Mouse (Mus musculus): ENCODE data around the gene Wnt2b. TPM values are rescaled to one million over a fixed set of nuclear protein-coding genes. Genes with fewer than 3 reads are reported as not detected.

Gene Wnt2b
- polyA plus RNA-seq, 1 experiment from 2014 or later = not detected

- Histone ChIP-seq H3K27ac (no peak overlapping the region), H3K4me3 (ENCODE audit: inconsistent target) (no peak overlapping the region), H3K79me2 (ENCODE audit: inconsistent target) (no peaks in the 10 kb centered on the region), H3K36me3 (ENCODE audit: inconsistent target) (no peaks in the 10 kb centered on the region)
- 95% methylated on average over 5 of the region's 5 CpGs for WGBS (ENCODE audit: missing documents)
Measured at GRCm38 (mm10) chr3:104991703-104992102, 30.0 kb upstream of the Wnt2b start.

- Histone ChIP-seq H3K27ac (no peak overlapping the region), H3K79me2 (ENCODE audit: inconsistent target) (no peaks in the 10 kb centered on the region), H3K36me3 (ENCODE audit: inconsistent target) (no peaks in the 10 kb centered on the region), H3K4me3 (ENCODE audit: inconsistent target) (no peak overlapping the region)
- WGBS (ENCODE audit: missing documents) = 81% methylated on average over 5 of the region's 5 CpGs
Measured at GRCm38 (mm10) chr3:104987884-104988283, 26.2 kb upstream of the Wnt2b start.

GRCm38 (mm10) chr3:104979735-104980134 is 18.0 kb upstream of the Wnt2b start:
- H3K4me3 ChIP-seq (ENCODE audit: inconsistent target) = no peak overlapping the region
- 90% methylated on average over 5 of the region's 5 CpGs for WGBS (ENCODE audit: missing documents)

GRCm38 (mm10) chr3:104967548-104968300 is 6.0 kb upstream of the Wnt2b start:
- no peak overlapping the region for H3K27ac ChIP-seq
- 8% methylated on average over 41 of the region's 49 CpGs for WGBS (ENCODE audit: missing documents)
- peak overlapping the region; percentile 11; the same call in 1 of the 2 replicates for H3K4me3 ChIP-seq (ENCODE audit: inconsistent target)
- no peaks in the 10 kb centered on the region for H3K79me2 ChIP-seq (ENCODE audit: inconsistent target)
- no peaks in the 10 kb centered on the region for H3K36me3 ChIP-seq (ENCODE audit: inconsistent target)

More at GRCm38 (mm10) chr3:104979735-104980134, 18.0 kb upstream of the Wnt2b start:
- H3K79me2 ChIP-seq (ENCODE audit: inconsistent target) = no peaks in the 10 kb centered on the region
- H3K36me3 ChIP-seq (ENCODE audit: inconsistent target) = no peaks in the 10 kb centered on the region
- H3K27ac ChIP-seq = no peak overlapping the region

GRCm38 (mm10) chr3:104965991-104966554 is 4.4 kb upstream of the Wnt2b start:
- 91% methylated on average over 7 of the region's 7 CpGs for WGBS (ENCODE audit: missing documents)

GRCm38 (mm10) chr3:104965070-104965855 is 3.5 kb upstream of the Wnt2b start:
- Histone ChIP-seq H3K27ac (no peak overlapping the region), H3K36me3 (ENCODE audit: inconsistent target) (no peaks in the 10 kb centered on the region), H3K4me3 (ENCODE audit: inconsistent target) (no peak overlapping the region), H3K79me2 (ENCODE audit: inconsistent target) (no peaks in the 10 kb centered on the region)
- 85% methylated on average over 8 of the region's 8 CpGs for WGBS (ENCODE audit: missing documents)

More at GRCm38 (mm10) chr3:104965991-104966554, 4.4 kb upstream of the Wnt2b start:
- no peaks in the 10 kb centered on the region for H3K36me3 ChIP-seq (ENCODE audit: inconsistent target)
- H3K27ac ChIP-seq = no peak overlapping the region
- no peak overlapping the region for H3K4me3 ChIP-seq (ENCODE audit: inconsistent target)
- H3K79me2 ChIP-seq (ENCODE audit: inconsistent target) = no peaks in the 10 kb centered on the region

GRCm38 (mm10) chr3:104963331-104964276 is 1.9 kb upstream of the Wnt2b start:
- Histone ChIP-seq H3K36me3 (ENCODE audit: inconsistent target) (no peaks in the 10 kb centered on the region), H3K27ac (no peak overlapping the region), H3K79me2 (ENCODE audit: inconsistent target) (no peaks in the 10 kb centered on the region), H3K4me3 (ENCODE audit: inconsistent target) (no peak overlapping the region)
- WGBS (ENCODE audit: missing documents) = 47% methylated on average over 11 of the region's 13 CpGs

- Histone ChIP-seq H3K27ac (no peak overlapping the region), H3K4me3 (ENCODE audit: inconsistent target) (no peak overlapping the region), H3K79me2 (ENCODE audit: inconsistent target) (no peaks in the 10 kb centered on the region), H3K36me3 (ENCODE audit: inconsistent target) (no peaks in the 10 kb centered on the region)
- 17% methylated on average over 5 of the region's 5 CpGs for WGBS (ENCODE audit: missing documents)
Measured at GRCm38 (mm10) chr3:104962866-104963265, 1.1 kb upstream of the Wnt2b start.

GRCm38 (mm10) chr3:104962141-104962611 is 455 bp upstream of the Wnt2b start:
- Histone ChIP-seq H3K27ac (no peak overlapping the region), H3K79me2 (ENCODE audit: inconsistent target) (no peaks in the 10 kb centered on the region), H3K36me3 (ENCODE audit: inconsistent target) (no peaks in the 10 kb centered on the region), H3K4me3 (ENCODE audit: inconsistent target) (no peak overlapping the region)
- WGBS (ENCODE audit: missing documents) = 5% methylated on average over 31 of the region's 31 CpGs

- H3K27ac ChIP-seq = no peak overlapping the region
- 23% methylated on average over 19 of the region's 19 CpGs for WGBS (ENCODE audit: missing documents)
- H3K4me3 ChIP-seq (ENCODE audit: inconsistent target) = no peak overlapping the region
Measured at GRCm38 (mm10) chr3:104960026-104961000, 1.4 kb downstream of the Wnt2b start.

GRCm38 (mm10) chr3:104956131-104956581 is 5.6 kb downstream of the Wnt2b start:
- WGBS (ENCODE audit: missing documents) = 92% methylated on average over 6 of the region's 6 CpGs
- no peak overlapping the region for H3K27ac ChIP-seq
- no peak overlapping the region for H3K4me3 ChIP-seq (ENCODE audit: inconsistent target)
- no peaks in the 10 kb centered on the region for H3K36me3 ChIP-seq (ENCODE audit: inconsistent target)
- H3K79me2 ChIP-seq (ENCODE audit: inconsistent target) = no peaks in the 10 kb centered on the region

More at GRCm38 (mm10) chr3:104960026-104961000, 1.4 kb downstream of the Wnt2b start:
- Histone ChIP-seq H3K79me2 (ENCODE audit: inconsistent target) (no peaks in the 10 kb centered on the region), H3K36me3 (ENCODE audit: inconsistent target) (no peaks in the 10 kb centered on the region)

GRCm38 (mm10) chr3:104954551-104954950 is 7.2 kb downstream of the Wnt2b start:
- no peaks in the 10 kb centered on the region; the same call in 1 of the 2 replicates for H3K36me3 ChIP-seq (ENCODE audit: inconsistent target)
- H3K79me2 ChIP-seq (ENCODE audit: inconsistent target) = no peaks in the 10 kb centered on the region
- no peak overlapping the region for H3K27ac ChIP-seq
- no peak overlapping the region for H3K4me3 ChIP-seq (ENCODE audit: inconsistent target)
- WGBS (ENCODE audit: missing documents) = 90% methylated on average over 15 of the region's 15 CpGs

- 91% methylated on average over 3 of the region's 3 CpGs for WGBS (ENCODE audit: missing documents)
- H3K4me3 ChIP-seq (ENCODE audit: inconsistent target) = no peak overlapping the region
- H3K36me3 ChIP-seq (ENCODE audit: inconsistent target) = no peaks in the 10 kb centered on the region; the same call in 1 of the 2 replicates
- no peak overlapping the region for H3K27ac ChIP-seq
- H3K79me2 ChIP-seq (ENCODE audit: inconsistent target) = no peaks in the 10 kb centered on the region
Measured at GRCm38 (mm10) chr3:104954137-104954536, 7.6 kb downstream of the Wnt2b start.
